Mouse (Mus musculus) brain, embryonic 14.5 days (tissue): ENCODE measurements around the gene Tspan32.
A peak's percentile ranks its signal among the peaks of the same experiment; 100 is the strongest.

Source experiments
- CTCF ChIP-seq: fragments of 200-500 bp; IDR thresholded peaks from 2 replicates; pipeline ENCODE4 v1.5.1; 2012; ENCODE audit warnings: inconsistent platforms, mild to moderate bottlenecking, moderate library complexity, borderline replicate concordance; ENCODE audit not compliant: insufficient read depth, insufficient read length; ENCODE audit errors: extremely low read depth
- POLR2A ChIP-seq: fragments of 200-500 bp; IDR thresholded peaks from 2 replicates; pipeline ENCODE4 v1.6.1; 2012; ENCODE audit warnings: mild to moderate bottlenecking, inconsistent platforms, borderline replicate concordance; ENCODE audit not compliant: poor library complexity, insufficient read depth, insufficient read length, severe bottlenecking; ENCODE audit errors: extremely low read depth

DNA sequence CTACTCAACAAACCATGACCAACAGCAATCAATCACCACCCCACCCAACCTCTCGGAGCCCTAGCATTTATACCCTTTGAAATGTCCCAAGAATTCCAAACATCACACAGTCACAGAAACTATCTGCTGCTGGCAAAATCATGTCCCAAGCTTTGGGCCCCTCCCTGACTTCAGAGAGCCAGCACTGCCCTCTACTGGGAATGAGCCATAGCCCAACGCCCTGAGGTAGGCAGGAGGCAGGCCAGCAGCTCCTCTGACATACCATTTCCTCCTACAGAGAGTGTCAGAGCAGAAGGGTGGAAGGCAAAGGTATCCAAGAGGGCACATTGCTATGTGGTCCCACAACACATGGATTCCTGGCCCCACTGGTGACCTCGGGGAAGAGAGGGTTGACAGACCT, 2.2 kb upstream of the Tspan32 start:
- TF ChIP-seq CTCF, result peak; percentile 15; the same call in 1 of the 2 replicates
- no peak for TF ChIP-seq POLR2A
